Mouse (Mus musculus) CH12.LX (cell line): ENCODE data around the gene Elp6. TPM values are rescaled to one million over a fixed set of nuclear protein-coding genes. Genes with fewer than 3 reads are reported as not detected.

Experiments
- DNase-seq: peaks from one replicate; pipeline ENCODE4 v3.0.0-alpha.2; 2013; ENCODE audit errors: extremely low read depth
- H3K27ac ChIP-seq: 2 replicates; pipeline ENCODE4 v1.5.1; 2012; ENCODE audit warnings: low read depth, mild to moderate bottlenecking, control low read depth, moderate library complexity; ENCODE audit not compliant: insufficient read depth
- H3K27me3 ChIP-seq: replicated peaks from 2 replicates; pipeline ENCODE3; 2012; ENCODE audit warnings: inconsistent platforms
- H3K36me3 ChIP-seq, 2 experiments: replicated peaks in 1 of 2; 2 replicates each; pipeline versions ENCODE3 to v1.6.1; 2012; ENCODE audit warnings: inconsistent platforms in 1 of 2, low read length in 1 of 2, mild to moderate bottlenecking in 1 of 2, mixed read lengths in 1 of 2, moderate library complexity in 1 of 2; ENCODE audit not compliant: control insufficient read depth in 1 of 2, insufficient read depth in 1 of 2
- H3K4me1 ChIP-seq, 2 experiments: 2 replicates each; pipeline ENCODE4 v1.6.1; 2012; ENCODE audit warnings: inconsistent platforms in 1 of 2, moderate library complexity in 1 of 2; ENCODE audit not compliant: insufficient read depth in 2 of 2, control insufficient read depth in 1 of 2
- H3K4me2 ChIP-seq: 2 replicates; pipeline ENCODE4 v1.6.1; 2012; ENCODE audit warnings: low read depth, mild to moderate bottlenecking, control low read depth; ENCODE audit not compliant: poor library complexity, insufficient read depth, severe bottlenecking
- H3K4me3 ChIP-seq, 3 experiments: fragments of 150-350 bp in 1 of 3; sonication (generic) in 1 of 3; replicated peaks in 1 of 3; 2 replicates each; pipeline versions ENCODE3 to v1.5.1; 2011 to 2012; ENCODE audit warnings: low read depth in 2 of 3, low read length in 2 of 3, mild to moderate bottlenecking in 2 of 3, moderate library complexity in 2 of 3, control low read depth in 1 of 3, improper control_type of control experiment in 1 of 3, inconsistent platforms in 1 of 3, mixed read lengths in 1 of 3; ENCODE audit not compliant: poor library complexity in 1 of 3
- H3K79me2 ChIP-seq: replicated peaks from 2 replicates; pipeline ENCODE4 v1.6.1; 2012; ENCODE audit warnings: mild to moderate bottlenecking, moderate library complexity; ENCODE audit not compliant: control insufficient read depth, poor library complexity, insufficient read depth, severe bottlenecking; ENCODE audit errors: extremely low read depth
- H3K9ac ChIP-seq: 2 replicates; pipeline ENCODE4 v1.6.1; 2012; ENCODE audit warnings: low read depth, mild to moderate bottlenecking, control low read depth, moderate library complexity; ENCODE audit not compliant: insufficient read depth
- H3K9me3 ChIP-seq: replicated peaks from 2 replicates; pipeline ENCODE3; 2012; ENCODE audit warnings: low read length, inconsistent platforms, mixed read lengths
- CHD1 ChIP-seq: IDR thresholded peaks from 2 replicates; pipeline ENCODE4 v1.6.1; 2012; ENCODE audit warnings: low read depth, low read length, improper control_type of control experiment, inconsistent platforms
- CHD2 ChIP-seq: IDR thresholded peaks from 2 replicates; pipeline ENCODE4 v1.6.1; 2011; ENCODE audit warnings: low read length, improper control_type of control experiment
- CTCF ChIP-seq, 2 experiments: IDR thresholded peaks in 1 of 2; conservative IDR thresholded peaks in 1 of 2; 2 replicates each; pipeline ENCODE4 v1.5.1; 2011 to 2012; ENCODE audit warnings: low read depth in 2 of 2, low read length in 2 of 2, improper control_type of control experiment in 1 of 2, inconsistent platforms in 1 of 2, mild to moderate bottlenecking in 1 of 2, moderate library complexity in 1 of 2
- ELF1 ChIP-seq: IDR thresholded peaks from 2 replicates; pipeline ENCODE4 v1.6.1; 2014; ENCODE audit warnings: low read depth, mild to moderate bottlenecking, inconsistent platforms, low read length, improper control_type of control experiment
- ETS1 ChIP-seq: conservative IDR thresholded peaks from 2 replicates; pipeline ENCODE4 v1.6.1; 2012; ENCODE audit warnings: low read depth, mild to moderate bottlenecking, inconsistent platforms, low read length, improper control_type of control experiment, moderate library complexity
- HCFC1 ChIP-seq: IDR thresholded peaks from 2 replicates; pipeline ENCODE4 v1.6.1; 2012; ENCODE audit warnings: low read depth, mild to moderate bottlenecking, inconsistent platforms, low read length, improper control_type of control experiment
- JUN ChIP-seq: IDR thresholded peaks from 2 replicates; pipeline ENCODE4 v1.6.1; 2011; ENCODE audit warnings: low read depth, mild to moderate bottlenecking, low read length, improper control_type of control experiment, moderate library complexity; ENCODE audit not compliant: insufficient read depth
- JUND ChIP-seq: conservative IDR thresholded peaks from 2 replicates; pipeline ENCODE4 v1.6.1; 2011; ENCODE audit warnings: low read depth, low read length, improper control_type of control experiment
- KAT2A ChIP-seq: IDR thresholded peaks from 2 replicates; pipeline ENCODE4 v1.6.1; 2012; ENCODE audit warnings: low read length, improper control_type of control experiment, inconsistent platforms; ENCODE audit not compliant: insufficient replicate concordance
- MAFK ChIP-seq: IDR thresholded peaks from 2 replicates; pipeline ENCODE4 v1.6.1; 2011; ENCODE audit warnings: low read length, improper control_type of control experiment; ENCODE audit not compliant: insufficient replicate concordance
- MAX ChIP-seq: IDR thresholded peaks from 2 replicates; pipeline ENCODE4 v1.6.1; 2011; ENCODE audit warnings: low read length, improper control_type of control experiment
- MAZ ChIP-seq: IDR thresholded peaks from 2 replicates; pipeline ENCODE4 v1.6.1; 2012; ENCODE audit warnings: low read depth, mild to moderate bottlenecking, inconsistent platforms, low read length, improper control_type of control experiment, moderate library complexity
- MEF2A ChIP-seq: IDR thresholded peaks from 2 replicates; pipeline ENCODE4 v1.6.1; 2014; ENCODE audit warnings: low read depth, mild to moderate bottlenecking, inconsistent platforms, low read length, improper control_type of control experiment, borderline replicate concordance
- MXI1 ChIP-seq: IDR thresholded peaks from 2 replicates; pipeline ENCODE4 v1.6.1; 2011; ENCODE audit warnings: mild to moderate bottlenecking, low read depth, low read length, improper control_type of control experiment
- MYC ChIP-seq: IDR thresholded peaks from 2 replicates; pipeline ENCODE4 v1.6.1; 2011; ENCODE audit warnings: low read depth, mild to moderate bottlenecking, improper control_type of control experiment, low read length
- NELFE ChIP-seq: IDR thresholded peaks from 2 replicates; pipeline ENCODE4 v1.6.1; 2011; ENCODE audit warnings: low read depth, low read length, improper control_type of control experiment
- RAD21 ChIP-seq: IDR thresholded peaks from 2 replicates; pipeline ENCODE4 v1.6.1; 2011; ENCODE audit warnings: low read depth, mild to moderate bottlenecking, low read length, improper control_type of control experiment, moderate library complexity
- RCOR1 ChIP-seq: conservative IDR thresholded peaks from 2 replicates; pipeline ENCODE4 v1.6.1; 2012; ENCODE audit warnings: low read depth, mild to moderate bottlenecking, inconsistent platforms, low read length, improper control_type of control experiment
- TCF12 ChIP-seq: IDR thresholded peaks from 2 replicates; pipeline ENCODE4 v1.6.1; 2014; ENCODE audit warnings: low read depth, mild to moderate bottlenecking, inconsistent platforms, low read length, improper control_type of control experiment
- UBTF ChIP-seq: IDR thresholded peaks from 2 replicates; pipeline ENCODE4 v1.6.1; 2012; ENCODE audit warnings: low read depth, mild to moderate bottlenecking, inconsistent platforms, low read length, improper control_type of control experiment, moderate library complexity
- USF2 ChIP-seq: conservative IDR thresholded peaks from 2 replicates; pipeline ENCODE4 v1.6.1; 2011; ENCODE audit warnings: low read depth, low read length, improper control_type of control experiment
- ZC3H11A ChIP-seq: IDR thresholded peaks from 2 replicates; pipeline ENCODE4 v1.6.1; 2012; ENCODE audit warnings: low read depth, mild to moderate bottlenecking, inconsistent platforms, low read length, improper control_type of control experiment
- ZKSCAN1 ChIP-seq: IDR thresholded peaks from 2 replicates; pipeline ENCODE4 v1.6.1; 2012; ENCODE audit warnings: low read depth, inconsistent platforms, low read length, improper control_type of control experiment, borderline replicate concordance
- ZMIZ1 ChIP-seq: IDR thresholded peaks from 2 replicates; pipeline ENCODE4 v1.6.1; 2012; ENCODE audit warnings: low read depth, mild to moderate bottlenecking, inconsistent platforms, low read length, improper control_type of control experiment
- dilution Hi-C: fragments of 300-500 bp; cut with MboI; formaldehyde crosslinking; loops from 2 replicates; pipeline ENCODE4 v1.14.3; 2020; ENCODE audit warnings: low sequenced_read_pairs; ENCODE audit not compliant: extremely low pct_unique_long_range_greater_than_20kb, extremely low pct_ligation_motif_present
- in situ Hi-C: fragments of 300-500 bp; cut with MboI; formaldehyde crosslinking; loops from 3 replicates; pipeline ENCODE4 v1.14.3; 2019; ENCODE audit warnings: low sequenced_read_pairs, low pct_ligation_motif_present, low pct_unique_long_range_greater_than_20kb, mixed read lengths
- polyA plus RNA-seq: library from polyadenylated mRNA; unstranded; fragments of >175 nt; gene quantifications from 2 replicates; pipeline ENCODE4 v1.2.1, GENCODE M21; 2012; ENCODE audit warnings: low read depth; ENCODE audit not compliant: insufficient read length
- total RNA-seq, 2 experiments: library from RNA; depleted of rRNA; stranded (reverse); fragments of 300-350 nt in 1 of 2; fragments of >200 nt in 1 of 2; gene quantifications; 2 replicates each; pipeline ENCODE4 v1.2.3; 2012 to 2014

Gene Elp6
- total and polyA plus RNA-seq, 3 experiments = 24.2 to 44.7 (median 35.4) TPM

- Histone ChIP-seq H3K4me3 (peak overlapping the region; percentile 73 to 85 (median 82)), H3K79me2 (0 out of 2 replicates have a peak, but pooled peaks cover 14% of the 10 kb centered on the region), H3K4me2 (peak overlapping the region; percentile 68; the same call in 1 of the 2 replicates)
- TF ChIP-seq MAX (no peak), ETS1 (no peak), NELFE (no peak), MAZ (no peak), KAT2A (no peak), ZMIZ1 (no peak), TCF12 (no peak), MEF2A (no peak), USF2 (no peak), ELF1 (no peak)
- TF ChIP-seq, all 38 proteins: peak for 0
- Histone ChIP-seq H3K9me3 (peaks cover 3% of the 10 kb centered on the region), H3K27ac (no peak overlapping the region), H3K4me1 (peaks cover 4 to 34% of the 10 kb centered on the region in 2 experiments), H3K27me3 (no peaks in the 10 kb centered on the region), H3K36me3 (no peaks in the 10 kb centered on the region), H3K9ac (peak overlapping the region; percentile 32)
- in situ Hi-C loops = no loop called here
- dilution Hi-C loops = no loop called here
- DNase-seq = no peak
Measured at GRCm38 (mm10) chr9:110333896-110334259, 28.9 kb downstream of the Elp6 start.

- Histone ChIP-seq H3K4me1 (peaks cover 4 to 35% of the 10 kb centered on the region in 2 experiments; a peak in 3 of 4 replicates), H3K4me3 (no peak overlapping the region), H3K9me3 (peaks cover 3% of the 10 kb centered on the region), H3K4me2 (no peak overlapping the region), H3K27ac (no peak overlapping the region), H3K36me3 (peaks cover 0 to under 1% of the 10 kb centered on the region in 2 experiments), H3K27me3 (no peaks in the 10 kb centered on the region), H3K79me2 (peaks cover 14% of the 10 kb centered on the region; the same call in 1 of the 2 replicates), H3K9ac (no peak overlapping the region)
- no peak for TF ChIP-seq ZKSCAN1
- no peak for TF ChIP-seq MAX
- TF ChIP-seq JUND = no peak
- no peak for TF ChIP-seq ZC3H11A
- TF ChIP-seq CTCF (conservative IDR thresholded peaks at IDR 0.05 in 1 of 2, IDR thresholded peaks at IDR 0.05 in 1 of 2; ENCODE audit: low read depth in 2 of 2, low read length in 2 of 2) = no peak
- no peak for TF ChIP-seq ZMIZ1
- no peak for TF ChIP-seq HCFC1
- no peak for TF ChIP-seq RAD21
- TF ChIP-seq UBTF = no peak
- TF ChIP-seq MXI1 = no peak
- no peak for TF ChIP-seq JUN
- no peak for TF ChIP-seq MAFK
- TF ChIP-seq RCOR1 = no peak
- TF ChIP-seq MYC = no peak
- no peak for TF ChIP-seq CHD2
- TF ChIP-seq CHD1 = no peak
- no peak for TF ChIP-seq USF2
- in situ Hi-C loops (no loop called here), dilution Hi-C loops (no loop called here)
- no peak for DNase-seq
Measured at GRCm38 (mm10) chr9:110334849-110335248, 29.9 kb downstream of the Elp6 start.
